Mouse (Mus musculus) frontal cortex, postnatal 10 days (tissue): ENCODE measurements around the gene H2-Q4.
"Not testable (repeated sequence)": the region's sequence is repeated elsewhere in the genome, so short reads cannot be mapped to it uniquely, and the experiment has no call there.

ENCODE experiments used
- DNase-seq, 2 experiments: peaks; one replicate each; pipeline ENCODE4 v3.0.0; 2022; ENCODE audit warnings: low spot score in 2 of 2, mixed read lengths in 1 of 2

The H2-Q4 gene

DNA sequence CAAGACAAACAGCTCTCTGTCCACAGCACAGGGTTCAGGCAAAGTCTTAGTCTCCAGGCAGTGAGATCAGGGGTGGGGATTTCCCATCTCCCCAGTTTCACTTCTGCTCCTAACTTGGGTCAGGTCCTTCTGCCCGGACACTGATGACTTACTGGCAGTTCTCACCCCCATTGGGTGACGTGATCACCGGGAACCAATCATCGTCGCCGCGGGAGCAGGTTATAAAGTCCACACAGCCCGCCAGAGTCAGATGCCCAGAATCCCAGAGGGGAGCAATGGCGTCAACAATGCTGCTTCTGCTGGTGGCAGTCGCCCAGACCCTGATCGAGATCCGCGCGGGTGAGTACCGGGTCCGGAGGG is at the start of gene H2-Q4:
H2-Q4 (plus strand) TSS at position 249 of the 360 bp plus-strand sequence.
- peak; percentile 64 to 79 for DNase-seq

DNA sequence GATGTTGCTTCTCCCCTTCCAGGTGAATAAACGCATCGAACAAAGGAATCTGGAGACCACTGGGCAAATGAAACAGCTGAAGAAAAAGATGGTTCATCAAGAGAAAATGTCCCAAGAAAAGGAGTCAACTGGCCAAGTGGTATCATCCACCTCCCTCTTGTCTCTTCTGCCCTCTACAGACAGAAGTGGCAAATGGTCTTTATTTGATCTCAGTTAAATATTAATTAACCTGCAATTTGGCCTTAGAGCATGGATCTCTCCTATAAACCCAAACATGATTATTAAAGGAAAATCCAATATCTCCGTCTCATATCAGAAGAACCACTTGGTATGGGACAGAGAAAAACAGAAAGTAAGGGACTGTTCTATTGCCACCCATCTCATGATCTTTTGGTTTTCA is 49.7 kb upstream of the H2-Q4 start:
- DNase-seq, result not testable (repeated sequence)

DNA sequence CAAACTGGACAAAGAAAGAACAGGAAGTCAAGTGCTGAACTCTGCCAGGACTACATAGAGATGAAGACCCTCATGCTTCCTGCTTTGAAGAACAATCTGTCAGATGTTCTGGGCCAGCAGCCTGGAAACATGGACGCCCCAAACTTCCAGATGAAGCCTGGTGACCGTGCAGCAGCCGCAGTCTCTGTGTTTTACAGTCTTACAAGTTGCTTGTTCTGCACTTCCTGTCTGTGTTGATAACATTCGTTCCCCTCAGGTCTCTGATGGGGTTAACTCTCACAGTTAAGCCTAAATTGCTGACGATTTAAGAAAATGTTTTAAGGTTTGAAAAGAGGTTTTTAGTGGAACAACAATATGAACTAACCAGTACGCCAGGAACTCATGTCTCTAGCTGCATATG is 47.9 kb upstream of the H2-Q4 start:
- DNase-seq, result not testable (repeated sequence)

DNA sequence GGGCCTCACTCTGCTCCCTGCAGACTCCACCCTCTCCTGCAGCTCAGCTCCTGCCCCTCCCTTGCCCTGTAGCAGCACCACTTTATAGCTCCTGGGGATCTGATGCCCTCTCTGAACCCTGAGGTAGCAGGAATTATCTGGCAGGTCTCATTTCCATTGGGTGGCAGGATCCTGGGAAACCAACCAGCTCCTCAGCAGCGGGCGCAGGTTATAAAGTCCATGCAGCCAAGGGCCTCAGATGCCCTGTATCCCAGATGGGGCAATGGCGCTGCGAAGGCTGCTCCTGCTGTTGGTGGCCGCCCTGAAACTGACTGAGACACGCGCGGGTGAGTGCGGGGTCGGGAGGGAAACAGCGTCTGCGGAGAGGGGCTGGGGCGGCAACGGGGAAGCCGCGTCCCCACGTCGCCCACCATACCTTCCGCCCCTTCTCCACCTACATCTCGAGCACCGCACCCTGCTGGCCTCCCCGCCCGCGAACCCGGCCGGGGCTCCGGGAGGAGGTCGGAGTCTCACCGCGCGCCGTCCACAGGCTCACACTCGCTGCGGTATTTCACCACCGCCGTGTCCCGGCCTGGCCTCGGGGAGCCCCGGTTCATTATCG is 37.2 kb upstream of the H2-Q4 start, which contains the start of gene H2-Q2:
H2-Q2 (plus strand) TSS at position 172 of the 601 bp plus-strand sequence.
- no peak for DNase-seq

DNA sequence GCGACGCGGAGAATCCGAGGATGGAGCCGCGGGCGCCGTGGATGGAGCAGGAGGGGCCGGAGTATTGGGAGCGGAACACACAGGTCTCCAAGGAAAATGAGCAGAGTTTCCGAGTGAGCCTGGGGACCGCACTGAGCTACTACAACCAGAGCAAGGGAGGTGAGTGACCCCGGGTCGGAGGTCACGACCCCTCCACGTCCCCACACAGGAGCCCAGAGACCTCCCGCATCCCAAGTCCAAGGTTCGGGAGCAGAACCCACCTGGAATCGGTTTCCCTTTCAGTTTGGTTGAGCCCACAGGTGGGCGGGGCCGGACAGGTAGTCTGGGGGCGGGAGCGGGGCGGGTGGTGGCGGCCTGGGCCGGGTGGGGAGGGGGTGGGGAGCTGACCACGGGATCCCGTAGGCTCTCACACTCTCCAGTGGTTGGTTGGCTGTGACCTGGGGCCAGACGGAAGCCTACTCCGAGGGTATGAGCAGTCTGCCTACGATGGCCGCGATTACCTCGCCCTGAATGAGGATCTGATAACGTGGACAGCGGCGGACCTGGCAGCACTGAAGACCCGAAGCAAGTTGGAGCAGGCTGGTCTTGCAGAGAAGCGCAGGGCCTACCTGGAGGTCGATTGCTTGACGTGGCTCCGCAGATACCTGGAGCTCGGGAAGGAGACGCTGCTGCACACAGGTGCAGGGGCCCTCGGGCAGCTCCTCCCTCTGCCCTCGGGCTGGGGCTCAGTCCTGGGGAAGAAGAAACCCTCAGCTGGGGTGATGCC is 36.5 kb upstream of the H2-Q4 start:
- DNase-seq, result peak in 1 of 2 experiments; percentile 5

DNA sequence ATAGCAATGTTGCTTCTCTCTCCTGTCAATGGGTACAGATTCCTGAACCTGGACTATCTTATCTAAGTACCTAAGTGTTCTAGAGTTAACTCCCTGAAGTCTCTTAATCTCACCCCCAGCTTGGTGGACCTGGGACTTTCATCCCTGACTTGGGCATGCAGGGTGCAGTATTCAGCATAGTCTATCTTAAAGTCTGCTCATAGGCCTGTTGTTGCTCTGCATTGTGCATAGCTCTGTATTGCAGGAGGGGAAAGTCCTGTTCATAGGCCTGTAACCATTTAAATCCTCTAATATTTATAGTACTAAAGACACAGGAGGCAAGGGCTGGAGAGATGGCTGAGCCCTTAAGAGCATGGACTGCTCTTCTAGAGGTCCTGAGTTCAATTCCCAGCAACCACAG is 31.8 kb upstream of the H2-Q4 start:
- DNase-seq, result not testable (repeated sequence)

DNA sequence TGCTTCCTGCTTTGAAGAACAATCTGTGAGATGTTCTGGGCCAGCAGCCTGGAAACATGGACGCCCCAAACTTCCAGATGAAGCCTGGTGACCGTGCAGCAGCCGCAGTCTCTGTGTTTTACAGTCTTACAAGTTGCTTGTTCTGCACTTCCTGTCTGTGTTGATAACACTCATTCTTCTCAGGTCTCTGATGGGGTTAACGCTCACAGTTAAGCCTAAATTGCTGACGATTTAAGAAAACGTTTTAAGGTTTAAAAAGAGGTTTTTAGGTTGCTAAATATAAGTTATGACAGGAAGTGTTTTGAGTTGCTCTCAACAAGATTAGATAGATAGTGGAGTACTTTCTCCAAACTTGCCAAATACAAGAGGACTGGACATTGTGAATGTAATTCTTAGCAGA is 26.1 kb upstream of the H2-Q4 start:
- DNase-seq, result not testable (repeated sequence)

DNA sequence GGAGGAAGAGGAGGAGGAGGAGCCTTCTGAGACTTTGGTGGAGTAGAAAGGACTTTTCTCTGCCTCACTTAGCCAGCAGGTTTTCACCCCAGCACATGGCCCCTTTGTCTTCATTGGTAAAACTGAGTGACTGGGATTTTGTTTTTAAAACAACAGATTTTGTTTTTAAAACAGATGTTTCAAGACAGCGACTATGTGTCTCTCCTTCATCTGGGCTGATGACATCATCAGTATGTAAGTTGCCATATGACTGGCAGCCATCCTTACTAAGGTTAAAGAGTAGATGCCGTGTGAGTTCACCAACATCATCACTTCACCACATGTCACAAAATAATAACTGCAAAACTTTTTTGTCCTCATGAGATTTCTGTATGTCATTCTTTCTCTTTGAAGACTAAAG is 25.3 kb upstream of the H2-Q4 start:
- no peak for DNase-seq

DNA sequence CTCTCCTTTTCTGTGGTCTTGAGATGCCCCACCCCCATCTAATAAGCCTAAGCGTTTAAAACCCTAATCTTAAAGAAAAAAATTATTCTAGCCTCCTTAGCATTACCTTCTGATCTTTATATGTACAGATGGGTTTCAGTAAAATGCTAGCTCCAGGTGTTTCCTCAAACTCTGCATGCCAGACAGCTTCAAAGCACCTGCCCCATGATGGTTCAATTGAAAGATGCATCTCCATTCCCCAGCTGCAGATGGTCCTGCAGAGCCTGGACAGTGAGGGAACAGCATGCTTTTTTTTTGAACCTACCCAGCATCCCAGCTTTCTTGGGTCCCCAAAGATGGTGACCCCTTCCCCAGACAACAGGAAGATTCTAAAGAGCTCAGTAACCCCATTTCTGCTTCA is 22.3 kb upstream of the H2-Q4 start:
- DNase-seq, result no peak

DNA sequence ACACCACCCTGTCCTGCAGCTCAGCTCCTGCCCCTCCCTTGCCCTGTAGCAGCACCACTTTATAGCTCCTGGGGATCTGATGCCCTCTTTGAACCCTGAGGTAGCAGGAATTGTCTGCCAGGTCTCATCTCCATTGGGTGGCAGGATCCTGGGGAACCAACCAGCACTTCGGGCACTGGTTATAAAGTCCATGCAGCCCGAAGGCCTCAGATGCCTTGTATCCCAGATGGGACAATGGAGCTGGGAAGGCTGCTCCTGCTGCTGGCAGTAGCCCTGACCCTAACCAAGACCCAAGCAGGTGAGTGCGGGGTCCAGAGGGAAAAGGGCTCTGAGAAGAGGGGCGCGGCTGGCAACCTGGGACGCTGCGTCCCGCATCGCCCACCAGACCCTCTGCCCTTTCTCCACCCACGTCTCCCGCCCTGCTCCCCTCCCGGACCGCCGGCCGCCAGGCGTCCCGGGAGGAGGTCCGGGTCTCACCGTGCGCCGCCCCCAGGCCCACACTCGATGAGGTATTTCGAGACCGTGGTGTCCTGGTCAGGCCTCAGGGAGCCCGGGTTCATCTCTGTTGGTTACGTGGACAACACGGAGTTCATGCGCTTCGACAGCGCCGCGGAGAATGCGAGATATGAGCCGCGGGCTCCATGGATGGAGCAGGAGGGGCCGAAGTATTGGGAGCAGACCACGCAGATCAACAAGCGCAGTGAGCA is 20.5 kb upstream of the H2-Q4 start:
- no peak for DNase-seq

DNA sequence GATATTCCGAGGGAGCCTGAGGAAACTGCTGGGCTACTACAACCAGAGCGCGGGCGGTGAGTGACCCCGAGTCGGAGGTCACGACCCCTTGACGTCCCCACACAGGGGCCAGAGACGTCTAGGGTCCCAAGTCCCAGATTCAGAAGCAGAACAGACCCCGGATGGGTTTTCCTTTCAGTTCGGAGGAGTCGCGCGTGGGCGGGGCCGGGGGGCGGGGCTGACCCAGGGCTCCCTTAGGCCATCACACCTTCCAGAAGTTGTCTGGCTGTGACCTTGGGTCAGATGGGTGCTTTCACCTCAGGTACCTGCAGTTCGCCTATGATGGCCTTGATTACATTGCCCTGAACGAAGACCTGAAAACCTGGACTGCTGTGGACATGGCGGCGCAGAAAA is 20.0 kb upstream of the H2-Q4 start:
- no peak for DNase-seq

DNA sequence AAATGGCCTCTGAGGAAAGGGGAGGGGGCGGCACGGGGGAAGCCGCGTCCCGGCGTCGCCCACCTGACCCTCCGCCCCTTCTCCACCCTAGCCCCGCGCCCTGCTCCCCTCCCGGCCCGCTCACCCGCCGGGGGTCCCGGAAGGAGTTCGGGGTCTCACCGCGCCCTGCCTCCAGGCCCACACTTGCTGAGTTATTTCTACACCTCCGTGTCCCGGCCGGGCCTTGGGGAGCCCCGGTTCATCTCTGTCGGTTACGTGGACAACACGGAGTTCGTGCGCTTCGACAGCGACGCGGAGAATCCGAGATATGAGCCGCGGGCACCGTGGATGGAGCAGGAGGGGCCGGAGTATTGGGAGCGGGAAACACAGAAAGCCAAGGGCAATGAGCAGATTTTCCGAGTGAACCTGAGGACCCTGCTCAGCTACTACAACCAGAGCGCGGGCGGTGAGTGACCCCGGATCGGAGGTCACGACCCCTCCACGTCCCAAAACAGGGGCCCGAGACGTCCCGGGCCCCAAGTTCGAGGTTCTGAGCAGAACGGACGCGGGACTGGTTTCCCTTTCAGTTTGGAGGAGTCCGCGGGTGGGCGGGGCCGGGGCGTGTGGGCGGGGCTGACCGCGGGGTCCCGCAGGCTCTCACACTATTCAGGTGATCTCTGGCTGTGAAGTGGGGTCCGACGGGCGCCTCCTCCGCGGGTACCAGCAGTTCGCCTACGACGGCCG is 473 bp downstream of the H2-Q4 start:
- DNase-seq, result no peak

DNA sequence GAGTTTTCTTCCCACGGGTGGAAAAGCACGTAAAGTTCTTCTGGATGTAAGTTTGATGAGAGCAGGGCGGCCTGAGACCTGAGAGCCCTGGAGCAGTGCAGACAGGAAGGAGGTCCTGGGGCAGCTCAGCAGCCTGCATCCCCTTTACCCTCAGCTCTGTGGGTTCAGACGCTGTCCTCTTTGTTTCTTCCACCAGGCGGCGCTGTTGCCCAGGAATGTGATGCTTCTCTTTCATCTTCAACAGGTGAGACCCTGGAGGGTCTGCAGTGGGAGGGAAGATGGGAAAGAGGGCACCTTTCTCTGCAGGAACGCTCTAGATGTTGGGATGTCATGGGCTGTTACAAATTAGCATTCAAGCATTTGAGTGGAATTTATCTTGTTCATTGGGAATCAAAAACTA is 10.4 kb downstream of the H2-Q4 start:
- not testable (repeated sequence) for DNase-seq

DNA sequence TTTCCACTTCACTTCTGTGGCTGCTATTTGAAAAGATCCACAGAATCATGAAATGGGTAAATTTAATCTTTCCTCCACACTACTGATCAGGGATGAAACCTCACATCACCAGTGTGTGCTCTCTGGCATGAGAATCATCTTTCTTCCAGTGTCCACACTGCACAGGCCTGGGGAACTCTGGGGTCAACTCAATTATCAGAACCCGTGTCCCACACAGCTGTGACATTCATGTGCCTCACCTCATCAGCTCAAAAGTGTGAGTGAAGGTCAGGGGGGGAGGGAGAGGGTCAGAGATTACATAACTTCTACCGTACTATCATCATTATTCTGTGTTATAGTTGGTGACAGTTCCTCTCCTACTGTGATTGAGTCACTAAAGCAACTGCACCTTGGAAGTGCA is 13.3 kb downstream of the H2-Q4 start:
- DNase-seq, result not testable (repeated sequence)

DNA sequence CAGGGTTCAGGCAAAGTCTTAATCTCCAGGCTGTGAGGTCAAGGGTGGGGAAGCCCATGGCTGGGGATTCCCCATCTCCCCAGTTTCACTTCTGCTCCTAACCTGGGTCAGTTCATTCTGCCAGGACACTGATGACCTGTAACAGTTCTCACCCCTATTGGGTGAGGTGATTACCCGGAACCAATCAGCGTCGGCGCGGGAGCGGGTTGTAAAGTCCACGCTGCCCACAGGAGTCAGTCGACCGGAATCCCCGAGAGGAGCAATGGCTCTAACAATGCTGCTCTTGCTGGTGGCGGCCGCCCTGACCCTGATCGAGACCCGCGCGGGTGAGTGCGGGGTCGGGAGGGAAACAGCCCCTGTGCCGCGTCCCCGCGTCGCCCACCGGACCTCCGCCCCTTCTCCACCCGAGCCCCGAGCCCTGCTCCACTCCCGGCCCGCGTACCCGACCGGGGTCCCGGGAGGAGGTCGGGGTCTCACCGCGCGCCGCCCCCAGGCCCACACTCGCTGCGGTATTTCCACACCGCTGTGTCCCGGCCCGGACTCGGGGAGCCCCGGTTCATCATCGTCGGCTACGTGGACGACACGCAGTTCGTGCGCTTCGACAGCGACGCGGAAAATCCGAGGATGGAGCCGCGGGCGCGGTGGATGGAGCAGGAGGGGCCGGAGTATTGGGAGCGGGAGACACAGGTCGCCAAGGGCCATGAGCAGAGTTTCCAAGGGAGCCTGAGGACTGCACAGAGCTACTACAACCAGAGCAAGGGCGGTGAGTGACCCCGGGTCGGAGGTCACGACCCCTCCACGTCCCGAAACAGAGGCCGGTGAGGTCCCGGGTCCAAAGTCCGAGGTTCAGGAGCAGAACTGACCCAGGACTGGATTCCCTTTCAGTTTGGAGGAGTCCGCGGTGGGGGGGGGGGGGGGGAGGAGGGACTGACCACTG is 14.7 kb downstream of the H2-Q4 start:
- DNase-seq, result not testable (repeated sequence)

DNA sequence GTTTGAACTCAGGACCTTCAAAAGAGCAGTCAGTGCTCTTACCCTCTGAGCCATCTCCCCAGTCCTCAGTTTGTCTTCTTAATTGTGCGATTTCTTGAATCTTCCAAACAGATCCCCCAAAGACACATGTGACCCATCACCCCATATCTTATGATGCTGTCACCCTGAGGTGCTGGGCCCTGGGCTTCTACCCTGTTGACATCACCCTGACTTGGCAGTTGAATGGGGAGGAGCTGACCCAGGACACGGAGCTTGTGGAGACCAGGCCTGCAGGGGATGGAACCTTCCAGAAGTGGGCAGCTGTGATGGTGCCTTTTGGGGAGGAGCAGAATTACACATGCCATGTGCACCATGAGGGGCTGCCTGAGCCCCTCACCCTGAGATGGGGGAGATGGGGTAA is 17.5 kb downstream of the H2-Q4 start:
- DNase-seq, result not testable (repeated sequence)

DNA sequence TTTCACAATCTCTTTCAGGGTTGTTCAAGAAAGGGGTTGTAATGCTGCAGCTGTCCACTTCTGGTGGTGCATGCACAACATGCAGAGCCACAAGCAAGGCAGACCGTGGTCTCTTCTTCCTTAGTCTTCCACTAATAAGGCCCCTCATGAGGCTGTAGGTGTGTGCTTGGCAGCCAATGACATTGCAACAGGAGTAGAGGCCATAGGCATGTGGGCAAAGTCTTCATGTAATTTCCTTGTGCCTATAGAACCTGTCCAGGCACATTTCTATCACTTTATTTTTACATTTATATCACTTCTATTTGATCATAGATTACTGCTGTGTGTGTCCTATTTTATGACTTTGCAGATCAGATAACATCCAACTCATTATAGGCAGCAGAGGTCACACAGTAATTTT is 33.6 kb downstream of the H2-Q4 start:
- not testable (repeated sequence) for DNase-seq

DNA sequence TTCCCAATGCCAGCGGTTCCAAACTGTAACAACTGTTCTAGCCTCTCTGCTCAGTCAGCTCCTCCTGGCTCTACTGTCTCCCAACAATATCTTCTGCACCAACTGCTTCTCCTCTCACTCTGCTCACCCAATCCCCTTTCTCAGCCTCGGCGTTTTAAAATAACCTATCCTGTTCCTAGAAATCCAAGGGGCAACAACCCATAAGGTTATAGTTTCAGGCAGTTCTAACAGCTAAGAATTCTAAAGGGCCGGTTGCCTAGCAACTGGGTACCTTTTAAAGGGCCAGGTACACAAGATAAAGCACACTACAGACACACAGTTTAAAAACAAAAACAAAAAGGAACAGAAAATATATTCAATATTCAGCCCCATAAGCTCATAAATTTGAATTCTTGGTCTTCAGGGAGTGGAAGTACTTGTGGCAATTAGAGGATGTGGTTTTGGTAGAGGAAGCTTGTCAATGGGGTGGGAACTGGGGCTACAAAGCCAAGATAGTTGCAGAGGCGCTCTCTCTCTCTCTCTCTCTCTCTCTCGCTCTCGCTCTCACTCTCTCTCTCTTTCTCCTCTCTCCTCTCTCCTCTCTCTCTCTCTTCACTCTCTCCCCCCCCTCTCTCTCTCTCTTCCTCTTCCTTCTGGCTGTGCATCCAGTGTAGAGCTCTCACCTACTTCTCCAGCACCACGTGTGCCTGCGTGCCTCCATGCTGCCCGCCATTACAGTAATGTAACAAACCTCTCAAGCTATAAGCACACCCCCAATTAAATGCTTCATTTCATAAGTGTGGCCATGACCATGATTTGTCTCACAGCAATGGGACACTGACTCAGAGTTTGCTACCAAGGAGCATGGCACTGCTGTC is 36.1 kb downstream of the H2-Q4 start:
- DNase-seq, result not testable (repeated sequence)

DNA sequence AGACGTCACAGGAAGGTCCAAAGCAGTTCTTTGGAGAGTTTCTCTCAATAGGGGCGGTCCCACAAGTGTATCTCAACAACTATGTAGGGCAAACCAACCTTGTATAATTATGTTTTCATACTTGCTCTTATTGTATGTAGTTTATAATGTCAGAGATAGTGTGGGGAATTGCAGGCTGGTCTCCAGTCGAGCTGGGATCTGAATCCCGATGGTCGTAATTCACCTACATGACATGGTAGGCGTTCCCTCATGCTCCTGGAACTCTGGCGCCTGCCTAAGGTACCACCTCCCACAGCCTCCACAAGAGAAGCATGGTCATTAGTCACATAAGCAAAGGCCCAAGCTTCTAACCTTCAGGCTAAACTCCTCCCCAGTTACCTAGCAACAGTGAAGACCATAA is 39.4 kb downstream of the H2-Q4 start:
- no peak for DNase-seq

DNA sequence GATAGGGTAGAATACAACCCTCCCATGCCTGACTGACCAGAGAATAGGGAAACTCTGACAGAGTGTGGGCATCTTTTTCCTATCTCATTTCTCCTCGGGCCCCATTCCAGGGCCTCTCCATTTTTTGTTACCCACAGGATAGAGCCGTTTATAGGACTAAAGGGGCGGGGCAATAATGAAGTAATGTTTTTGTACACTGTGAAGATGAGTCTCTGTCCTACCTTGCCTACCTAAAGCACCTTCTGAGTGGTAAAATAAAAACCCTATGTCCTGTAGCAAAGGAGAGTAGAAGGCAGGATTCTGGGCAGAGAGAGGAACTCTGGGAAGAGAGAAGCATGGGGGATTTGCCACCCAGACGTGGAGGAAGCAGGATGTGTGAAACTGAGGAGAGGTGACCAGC is 40.1 kb downstream of the H2-Q4 start:
- not testable (repeated sequence) for DNase-seq
